Mouse (Mus musculus) bone marrow, adult 2 months (tissue): Measurements from ENCODE around the gene Pradc1. TPM values are rescaled to one million over a fixed set of nuclear protein-coding genes. Genes with fewer than 3 reads are reported as not detected.

ENCODE experiments used
- H3K27ac ChIP-seq: fragments of 200-500 bp; 2 replicates; pipeline ENCODE4 v1.5.1; 2012; ENCODE audit warnings: low read depth, mild to moderate bottlenecking, control low read depth, inconsistent platforms, low read length; ENCODE audit not compliant: control insufficient read depth, poor library complexity, insufficient read depth
- H3K4me1 ChIP-seq: fragments of 200-500 bp; 2 replicates; pipeline ENCODE4 v1.6.1; 2011; ENCODE audit warnings: low read length; ENCODE audit not compliant: control insufficient read depth, insufficient read depth
- H3K4me3 ChIP-seq: fragments of 200-500 bp; replicated peaks from 2 replicates; pipeline ENCODE3; 2011; ENCODE audit warnings: mild to moderate bottlenecking, low read depth, low read length, control low read depth; ENCODE audit not compliant: control insufficient read depth
- CTCF ChIP-seq: fragments of 200-500 bp; IDR thresholded peaks from 2 replicates; pipeline ENCODE4 v1.5.1; 2011; ENCODE audit warnings: low read length, control low read depth; ENCODE audit not compliant: control insufficient read depth, insufficient read depth
- POLR2A ChIP-seq: fragments of 200-500 bp; IDR thresholded peaks from 2 replicates; pipeline ENCODE4 v1.6.1; 2011; ENCODE audit warnings: low read depth, mild to moderate bottlenecking, control low read depth, low read length, borderline replicate concordance; ENCODE audit not compliant: control insufficient read depth
- WGBS: fragments of 180-500 bp; shearing (Covaris S2); methylation state at CpG from one replicate; pipeline ENCODE4 v1.1.7; 2018; 5-methylcytosine and 5-hydroxymethylcytosine counted together
- polyA plus RNA-seq: library from polyadenylated mRNA; stranded (reverse); fragments of >200 nt; gene quantifications from 2 replicates; pipeline ENCODE4 v1.2.4, GENCODE M21; 2011; ENCODE audit warnings: low replicate concordance; ENCODE audit not compliant: missing spikeins, insufficient read depth, insufficient read length

Gene Pradc1
- polyA plus RNA-seq, 1 experiment, result 16.0 TPM

- WGBS, result 54% methylated on average over 5 of the region's 5 CpGs
- Histone ChIP-seq H3K27ac (no peak overlapping the region), H3K4me1 (no peaks in the 10 kb centered on the region), H3K4me3 (no peak overlapping the region)
- no peak for TF ChIP-seq POLR2A
- TF ChIP-seq CTCF, result no peak
Measured at GRCm38 (mm10) chr6:85399715-85400114, 52.1 kb downstream of the Pradc1 start.

- no peak overlapping the region for H3K4me3 ChIP-seq
- no peak overlapping the region for H3K27ac ChIP-seq
- no peaks in the 10 kb centered on the region for H3K4me1 ChIP-seq
- peak; percentile 66 for TF ChIP-seq CTCF
- TF ChIP-seq POLR2A, result no peak
- 26% methylated on average over 1 of the region's 1 CpGs for WGBS
Measured at GRCm38 (mm10) chr6:85397165-85397564, 54.6 kb downstream of the Pradc1 start.

Other genes starting within 250 kb of the Pradc1 start
- gene Sfxn5, start 118.5 kb downstream of the Pradc1 start, polyA plus RNA-seq, result 14.5 and 27.9 TPM in 2 replicates
- 1.7 and 3.8 TPM in 2 replicates for gene Rab11fip5, start 77.3 kb downstream of the Pradc1 start, polyA plus RNA-seq
- gene Noto, start 28.1 kb downstream of the Pradc1 start, polyA plus RNA-seq, result 2.0 TPM in 1 of 2 replicates, not detected in the other
- 7.3 and 8.1 TPM in 2 replicates for gene Smyd5, start 20.0 kb downstream of the Pradc1 start, polyA plus RNA-seq
- 87.1 and 97.5 TPM in 2 replicates for gene Cct7, start 456 bp downstream of the Pradc1 start, polyA plus RNA-seq
- not detected in 2 replicates for gene Fbxo41, start 51.0 kb upstream of the Pradc1 start, polyA plus RNA-seq
- gene Egr4, start 61.6 kb upstream of the Pradc1 start, polyA plus RNA-seq, result not detected in 2 replicates
- gene Alms1, start 135.6 kb upstream of the Pradc1 start, polyA plus RNA-seq, result 4.3 and 4.8 TPM in 2 replicates